Mouse (Mus musculus): ENCODE measurements at regions not wholly inside any gene's neighbourhood (a gene's known extent, or its start where the extent isn't known, plus 50 kb on each side); places are given as distances from the start of the nearest gene placed in this dataset.
A peak's percentile ranks its signal among the peaks of the same experiment; 100 is the strongest.

DNA sequence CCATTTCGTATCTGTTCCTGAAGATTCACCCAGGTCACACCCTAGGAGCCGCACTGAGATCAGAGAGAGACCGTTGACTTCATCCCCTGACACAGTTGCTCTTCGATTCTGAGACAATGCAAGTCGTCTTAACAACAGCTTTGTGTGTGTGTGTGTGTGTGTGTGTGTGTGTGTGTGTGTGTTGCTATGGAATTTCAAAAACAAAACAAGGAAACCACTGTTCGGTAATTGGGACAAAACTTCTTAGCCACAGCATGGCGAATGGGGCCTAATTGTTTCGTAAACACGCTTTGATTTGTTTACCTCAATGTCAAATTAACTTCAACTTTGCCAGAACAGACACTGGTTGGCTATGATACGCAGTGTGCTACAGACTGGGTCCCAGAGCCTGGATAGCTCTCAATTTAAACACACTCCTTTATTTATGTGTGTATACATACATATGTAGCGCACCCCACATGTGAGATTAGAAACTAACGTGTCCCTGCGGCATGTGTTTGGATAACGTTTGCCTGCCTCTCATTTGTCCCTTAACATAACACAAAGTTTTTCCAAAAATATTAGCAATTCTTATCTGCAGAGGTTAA is 176.1 kb upstream of the Spred2 start:
- DNase-seq (ENCODE audit: low spot score), result no peak

- no peak for DNase-seq (ENCODE audit: low spot score)
Measured at GRCm38 (mm10) chr11:19758892-19759291, 165.3 kb upstream of the Spred2 start.

- DNase-seq (ENCODE audit: low spot score), result peak; percentile 83
Measured at GRCm38 (mm10) chr11:19760861-19761693, 163.1 kb upstream of the Spred2 start.

GRCm38 (mm10) chr11:19761694-19761976 is 162.5 kb upstream of the Spred2 start:
- DNase-seq (ENCODE audit: low spot score), result no peak

GRCm38 (mm10) chr11:19767316-19767715 is 156.9 kb upstream of the Spred2 start:
- peak; percentile 7 for DNase-seq (ENCODE audit: low spot score)

- DNase-seq (ENCODE audit: low spot score), result no peak
Measured at GRCm38 (mm10) chr11:19767871-19768270, 156.3 kb upstream of the Spred2 start.

DNA sequence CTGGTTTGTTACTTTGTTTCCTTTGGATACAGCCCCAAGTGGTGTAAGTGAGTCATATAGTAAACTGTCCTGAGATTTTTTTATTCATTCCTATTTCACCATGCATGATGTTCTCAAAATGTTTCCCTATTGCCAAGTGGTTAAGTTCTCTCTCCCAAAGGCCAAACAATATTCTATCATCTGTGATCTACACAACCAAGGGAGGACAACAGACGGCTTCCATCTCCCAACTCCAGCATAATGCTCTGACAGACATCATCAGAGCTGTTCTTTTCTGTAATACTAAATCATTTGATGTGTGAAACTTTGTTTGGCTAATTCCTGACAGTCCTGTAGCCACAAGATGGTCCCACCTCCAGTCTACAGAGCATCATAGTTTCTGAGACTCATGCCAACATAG is 155.2 kb upstream of the Spred2 start:
- DNase-seq (ENCODE audit: low spot score), result no peak

DNA sequence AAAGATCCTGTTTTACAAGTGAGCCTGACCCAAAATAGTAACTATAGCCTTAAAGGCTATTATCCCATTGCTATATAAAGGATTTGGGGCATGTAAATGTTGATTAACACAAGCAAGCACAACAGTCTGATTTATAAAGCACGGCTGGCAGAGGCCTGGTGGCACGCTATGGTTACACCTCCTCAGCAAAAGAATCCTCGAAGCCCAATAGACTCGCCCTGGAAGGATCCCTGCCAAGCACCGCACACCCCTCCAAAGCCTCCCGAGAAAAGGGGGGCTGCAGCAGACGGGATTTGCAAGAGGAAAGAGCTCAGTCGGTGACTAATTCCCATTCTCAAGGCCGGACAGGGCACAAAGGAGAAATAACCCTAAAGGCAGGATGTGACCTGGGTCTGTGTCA is 150.2 kb upstream of the Spred2 start:
- DNase-seq (ENCODE audit: low spot score), result no peak

GRCm38 (mm10) chr11:19775741-19776140 is 148.4 kb upstream of the Spred2 start:
- no peak for DNase-seq (ENCODE audit: low spot score)

GRCm38 (mm10) chr11:19776473-19777200 is 147.5 kb upstream of the Spred2 start:
- peak; percentile 5 for DNase-seq (ENCODE audit: low spot score)

DNA sequence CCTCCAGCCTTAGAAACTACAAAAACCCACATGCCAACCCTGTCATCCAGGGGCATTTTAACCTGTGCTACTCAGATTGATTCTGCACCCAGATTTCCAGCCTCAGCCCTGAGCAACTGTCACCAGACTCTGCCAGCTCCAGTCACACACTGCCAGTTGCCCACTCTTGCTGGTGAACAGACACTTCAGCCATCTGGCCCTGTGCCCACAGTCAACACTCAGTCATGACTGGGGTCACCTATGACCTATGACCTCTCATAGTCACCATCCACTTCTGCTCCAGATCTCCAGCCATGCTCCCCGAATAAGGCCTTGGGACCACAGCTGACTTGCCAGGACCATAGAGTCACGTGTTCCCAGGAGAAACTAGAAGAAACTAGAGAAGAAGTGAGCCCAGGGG is 146.0 kb upstream of the Spred2 start:
- no peak for DNase-seq (ENCODE audit: low spot score)

DNA sequence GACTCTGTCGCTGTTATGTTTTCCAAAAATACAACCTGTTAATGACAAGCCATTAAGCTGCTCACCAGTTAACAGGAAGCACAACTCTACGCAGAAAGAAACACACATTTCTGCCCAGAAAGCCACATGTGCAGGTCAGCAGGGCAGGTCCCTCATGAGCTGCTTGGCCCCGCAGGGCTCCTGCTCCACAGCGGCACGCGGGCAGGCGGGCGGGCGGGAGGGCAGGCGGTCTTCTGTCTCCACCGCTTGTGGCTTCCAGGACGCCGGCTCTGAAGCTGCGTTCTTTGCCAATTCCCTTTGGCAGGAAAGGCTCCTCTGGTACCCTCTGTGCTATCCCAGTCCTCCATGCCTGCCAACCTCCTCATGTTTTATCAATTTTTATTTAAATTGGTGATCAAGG is 139.1 kb upstream of the Spred2 start:
- no peak for DNase-seq (ENCODE audit: low spot score)

- DNase-seq (ENCODE audit: low spot score), result no peak
Measured at GRCm38 (mm10) chr11:19796950-19797670, 127.1 kb upstream of the Spred2 start.

DNA sequence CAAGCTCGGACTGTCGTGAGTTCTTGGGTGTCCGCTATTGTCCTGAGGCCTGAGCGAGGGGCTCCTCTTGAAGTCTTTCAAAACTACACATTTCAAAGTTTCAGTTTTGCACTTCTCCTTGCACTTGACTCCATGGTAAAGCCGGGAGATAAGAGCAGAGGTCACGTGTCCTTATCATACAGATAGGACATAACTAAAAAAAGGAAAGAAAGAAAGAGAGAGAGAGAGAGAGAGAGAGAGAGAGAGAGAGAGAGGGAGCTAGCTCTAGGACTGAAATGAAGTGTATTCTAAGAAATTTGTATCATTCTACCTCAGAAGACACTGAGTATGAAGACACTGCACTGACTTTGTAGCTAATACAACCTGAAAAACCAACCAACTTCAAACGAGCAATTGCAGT is 114.8 kb upstream of the Spred2 start:
- no peak for DNase-seq (ENCODE audit: low spot score)

GRCm38 (mm10) chr11:19811271-19811991 is 112.7 kb upstream of the Spred2 start:
- no peak for DNase-seq (ENCODE audit: low spot score)

- no peak for DNase-seq (ENCODE audit: low spot score)
Measured at GRCm38 (mm10) chr11:19811992-19812690, 112.0 kb upstream of the Spred2 start.

- no peak for DNase-seq (ENCODE audit: low spot score)
Measured at GRCm38 (mm10) chr11:19813549-19813948, 110.6 kb upstream of the Spred2 start.

DNA sequence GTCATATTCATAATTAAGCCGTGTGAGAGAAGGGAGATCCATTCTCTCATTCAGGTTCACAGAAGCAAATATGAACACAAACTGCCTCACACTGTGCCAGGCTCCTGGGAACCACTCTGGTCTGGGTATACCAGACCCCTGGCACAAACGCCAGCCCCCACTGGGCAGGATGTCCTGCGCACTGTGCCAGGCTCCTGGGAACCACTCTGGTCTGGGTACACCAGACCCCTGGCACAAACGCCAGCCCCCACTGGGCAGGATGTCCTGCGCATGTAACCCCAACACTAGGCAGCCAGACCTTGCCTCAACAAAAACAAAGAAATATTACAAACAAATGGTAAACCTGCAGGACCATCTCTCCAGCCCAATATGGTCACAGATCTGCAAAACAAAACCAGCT is 101.2 kb upstream of the Spred2 start:
- no peak for DNase-seq (ENCODE audit: low spot score)

DNA sequence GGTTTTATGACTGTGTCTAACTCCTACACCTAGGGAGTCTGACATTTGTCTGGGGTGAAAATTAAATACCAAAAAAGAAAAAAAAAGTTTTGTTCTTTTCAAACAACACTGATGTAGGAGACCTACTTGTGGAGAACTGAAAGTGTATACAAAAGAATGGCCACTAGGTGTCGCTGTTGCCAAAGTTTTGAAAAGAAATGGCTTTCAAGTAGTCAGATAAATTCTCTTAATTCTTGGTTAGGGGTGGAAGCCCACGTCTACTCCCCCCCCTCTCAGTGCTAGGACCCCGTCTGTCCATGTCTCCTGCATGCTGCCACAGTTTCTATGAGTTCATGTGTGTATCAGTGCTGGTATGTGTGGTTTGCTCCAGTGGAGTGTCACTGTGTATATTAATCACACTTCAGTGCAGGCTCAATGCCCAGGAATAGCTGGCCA is 100.7 kb upstream of the Spred2 start:
- DNase-seq (ENCODE audit: low spot score), result peak; percentile 84

DNA sequence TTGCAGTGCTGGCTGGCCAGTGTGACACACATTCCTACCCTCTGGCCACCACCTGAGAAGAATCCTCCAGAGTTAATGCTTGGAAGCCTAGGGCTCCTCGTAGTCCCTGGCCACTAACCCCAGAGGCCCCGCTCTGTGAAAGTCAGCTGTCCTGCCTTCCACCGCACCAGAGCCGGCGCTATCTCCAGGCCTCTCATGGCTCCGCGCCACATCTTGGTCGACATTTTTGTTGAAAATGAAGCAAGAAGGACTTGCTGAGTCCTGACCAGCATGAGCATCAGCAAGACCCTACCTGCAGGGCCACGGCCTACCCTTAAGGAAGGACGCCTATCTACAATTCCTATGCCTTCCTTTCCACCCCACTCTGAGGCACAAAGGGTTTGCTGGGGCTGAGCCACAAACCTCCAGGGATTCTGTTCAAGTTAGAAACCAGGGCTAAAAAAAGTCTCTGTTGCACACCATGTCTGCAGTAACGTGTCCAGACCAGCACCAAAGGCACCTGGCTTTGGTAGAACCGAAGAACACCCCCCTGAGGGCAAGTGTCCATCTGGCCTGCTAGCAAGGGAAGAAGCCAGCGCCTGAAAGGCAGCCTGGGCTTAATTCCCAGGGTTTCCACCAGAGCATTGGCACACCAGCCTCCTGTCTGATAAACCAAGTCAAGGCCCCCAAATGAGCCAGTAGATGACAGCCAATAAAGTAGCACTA is 97.5 kb upstream of the Spred2 start:
- no peak for DNase-seq (ENCODE audit: low spot score)

DNA sequence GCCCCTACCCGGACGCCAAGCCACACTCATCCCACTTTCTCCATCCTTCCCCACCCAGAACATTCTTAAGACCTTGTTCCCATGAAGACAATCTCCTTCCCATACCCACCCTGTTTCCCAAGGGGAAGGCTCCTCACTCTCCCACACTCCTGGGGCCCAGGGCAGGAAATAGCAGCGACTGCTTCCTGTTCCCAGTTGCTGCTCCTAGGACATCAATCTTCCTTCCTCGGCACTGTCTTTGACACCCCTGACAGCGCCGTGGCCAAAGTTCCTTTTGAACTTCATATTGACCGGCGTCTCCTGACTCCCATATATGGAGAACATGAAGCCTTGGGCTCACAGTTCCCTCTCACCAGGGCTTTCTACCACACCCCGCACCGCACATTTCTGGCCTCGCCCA is 96.2 kb upstream of the Spred2 start:
- no peak for DNase-seq (ENCODE audit: low spot score)

All from adipocyte (in vitro differentiated cells).